ENCODE assay signal across 18 mouse cellular contexts in genomic region chr1:73792311-73792710, GRCm38 (mm10).
DNase-seq lines count a peak whose midpoint lies in the region; ATAC-seq lines count a peak whose summit lies in the region.
"Had no signal": no experiment of that assay in that cellular context is flagged by ENCODE, and none has a peak within 500 bp of the region (broad histone marks: within the 10 kb centered on the region; RNA-seq: fewer than 3 reads in every experiment).

No protein-coding gene starts in this region.

- no peak overlapping the region for H3K4me3 ChIP-seq in midbrain, embryonic 11.5 days (ENCODE audit: low read depth, low read length)
- H3K4me3 ChIP-seq in midbrain, embryonic 16.5 days (ENCODE audit: low read depth, low read length), result no peak overlapping the region

- peaks cover 5% of the 10 kb centered on the region; the same call in 1 of the 2 replicates for H3K4me1 ChIP-seq in midbrain, embryonic 11.5 days (ENCODE audit: control insufficient read depth, insufficient read depth, low read length)
- H3K4me1 ChIP-seq in midbrain, embryonic 16.5 days (ENCODE audit: control insufficient read depth, insufficient read depth, low read length), result no peaks in the 10 kb centered on the region

- H3K4me2 ChIP-seq in midbrain, embryonic 11.5 days, result no peak overlapping the region
- no peak overlapping the region for H3K4me2 ChIP-seq in midbrain, embryonic 16.5 days (ENCODE audit: low read length)

- H3K36me3 ChIP-seq in midbrain, embryonic 11.5 days (ENCODE audit: control insufficient read depth, insufficient read depth, low read length), result no peaks in the 10 kb centered on the region
- H3K36me3 ChIP-seq in midbrain, embryonic 16.5 days (ENCODE audit: control insufficient read depth, insufficient read depth, low read length), result no peaks in the 10 kb centered on the region
- H3K36me3 ChIP-seq: G1E had no signal

- no peaks in the 10 kb centered on the region for H3K27me3 ChIP-seq in midbrain, embryonic 11.5 days (ENCODE audit: control insufficient read depth, insufficient read depth, low read length)
- H3K27me3 ChIP-seq in midbrain, embryonic 16.5 days (ENCODE audit: control insufficient read depth, insufficient read depth, low read depth, low read length), result no peaks in the 10 kb centered on the region

- no peak for ATAC-seq in midbrain, embryonic 11.5 days (ENCODE audit: low FRiP score)
- no peak for ATAC-seq in midbrain, embryonic 16.5 days
- ATAC-seq: activated CD4-positive, CD25-positive, alpha-beta regulatory T cell, adult 4 months; CD4-positive, CD25-positive, alpha-beta regulatory T cell, adult 4 months; Patski had no signal

- H3K9ac ChIP-seq in midbrain, embryonic 11.5 days (ENCODE audit: low read length), result no peak overlapping the region
- no peak overlapping the region for H3K9ac ChIP-seq in midbrain, embryonic 16.5 days (ENCODE audit: low read depth, low read length)

- 94% methylated on average over 5 of the region's 5 CpGs for WGBS in midbrain, embryonic 11.5 days
- WGBS in midbrain, embryonic 16.5 days, result 95% methylated on average over 5 of the region's 5 CpGs

- H3K27ac ChIP-seq in midbrain, embryonic 11.5 days (ENCODE audit: low read depth, low read length), result no peak overlapping the region
- H3K27ac ChIP-seq in midbrain, embryonic 16.5 days (ENCODE audit: low read length), result no peak overlapping the region

- DNase-seq in heart, adult 11 months, result peak; percentile 62
- DNase-seq in heart, postnatal 4 days, result no peak
- peak; percentile 66 for DNase-seq in midbrain, embryonic 11.5 days (ENCODE audit: low spot score, missing footprints)
- DNase-seq: adrenal gland, adult 2 months; adrenal gland, adult 8-10 months; adrenal gland, postnatal 10 days; adrenal gland, postnatal 14 days; adrenal gland, postnatal 25 days; adrenal gland, postnatal 36 days; B cell, adult 2 months; cerebellum, adult 11 months; cerebellum, adult 11-12 months; cerebellum, adult 18-20 months had no signal

- no peaks in the 10 kb centered on the region for H3K9me3 ChIP-seq in midbrain, embryonic 11.5 days (ENCODE audit: control insufficient read depth, low read length)
- H3K9me3 ChIP-seq in midbrain, embryonic 16.5 days (replicated peaks; ENCODE audit: control insufficient read depth, low read length, poor library complexity, severe bottlenecking), result no peaks in the 10 kb centered on the region
- H3K9me3 ChIP-seq: G1E had no signal
